In the genomic region with DNA sequence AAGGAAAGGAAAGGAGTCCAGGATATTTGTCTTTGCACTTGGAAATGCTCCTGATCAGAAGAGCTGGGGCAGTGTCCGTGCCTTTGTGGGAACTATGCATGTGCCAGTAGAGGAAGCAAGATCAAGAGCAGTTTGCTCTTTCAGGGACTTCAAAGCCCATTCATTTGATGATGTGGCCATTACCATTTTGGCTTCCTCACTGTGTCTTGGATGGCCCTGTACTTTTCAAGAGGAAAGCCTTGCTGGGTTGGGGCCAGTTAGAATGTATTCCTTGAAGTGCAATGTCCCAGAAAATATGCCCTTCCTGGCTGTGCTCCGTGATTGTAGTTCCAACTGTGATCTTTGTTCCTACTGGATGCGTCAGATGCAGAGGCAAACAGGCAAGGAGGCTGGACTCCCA, we compare ENCODE assay signal across 20 mouse cellular contexts.
DNase-seq lines count a peak whose midpoint lies in the region; ATAC-seq and TF ChIP-seq lines count a peak whose summit lies in the region.
"Had no signal": no experiment of that assay in that cellular context is flagged by ENCODE, and none has a peak within 500 bp of the region (broad histone marks: within the 10 kb centered on the region; RNA-seq: fewer than 3 reads in every experiment).

No protein-coding gene starts in this region.

- TF ChIP-seq CTCF in left cerebral cortex, adult 2 months (IDR thresholded peaks at IDR 0.05): no peak
- no peak for TF ChIP-seq CTCF in forebrain, postnatal 0 days (IDR thresholded peaks at IDR 0.05; ENCODE audit: low read depth)

- no peaks in the 10 kb centered on the region for H3K27me3 ChIP-seq in forebrain, embryonic 15.5 days
- no peaks in the 10 kb centered on the region for H3K27me3 ChIP-seq in forebrain, embryonic 12.5 days
- H3K27me3 ChIP-seq in forebrain, postnatal 0 days (ENCODE audit: insufficient read depth, low read length): no peaks in the 10 kb centered on the region
- H3K27me3 ChIP-seq: liver, embryonic 13.5 days; neural tube, embryonic 12.5 days had no signal

- DNase-seq in left cerebral cortex, adult 2 months (ENCODE audit: extremely low spot score in 1 of 2, low spot score in 2 of 2): peak in 1 of 2 experiments; percentile 19
- no peak for DNase-seq in left cerebral cortex, adult 11 months (ENCODE audit: low spot score)
- peak; percentile 51 for DNase-seq in ES-E14 (ENCODE audit: low read depth, low spot score)
- peak; percentile 61 for DNase-seq in forebrain, postnatal 0 days
- no peak for DNase-seq in adrenal gland, postnatal 10 days
- no peak for DNase-seq in lung, postnatal 4 days
- DNase-seq: B cell, adult 2 months; cerebellum, adult 2 months; embryo, embryonic 11 days; heart, postnatal 14 days; kidney, postnatal 25 days; liver, embryonic 13.5 days; lung, postnatal 10 days; retina, postnatal 1 day had no signal

- peak; percentile 67 for ATAC-seq in forebrain, embryonic 15.5 days (replicated peaks)
- no peak for ATAC-seq in forebrain, embryonic 12.5 days (ENCODE audit: low FRiP score)
- peak; percentile 84 for ATAC-seq in forebrain, postnatal 0 days
- ATAC-seq: intestine, postnatal 0 days had no signal

- no peak overlapping the region for H3K9ac ChIP-seq in forebrain, embryonic 15.5 days (replicated peaks)
- no peak overlapping the region for H3K9ac ChIP-seq in forebrain, embryonic 12.5 days
- H3K9ac ChIP-seq in ES-E14 (ENCODE audit: insufficient read depth, low read depth, low read length, poor library complexity, severe bottlenecking): no peak overlapping the region
- no peak overlapping the region for H3K9ac ChIP-seq in forebrain, postnatal 0 days
- H3K9ac ChIP-seq: liver, embryonic 13.5 days; neural tube, embryonic 12.5 days had no signal

- H3K36me3 ChIP-seq in forebrain, embryonic 15.5 days: no peaks in the 10 kb centered on the region
- no peaks in the 10 kb centered on the region for H3K36me3 ChIP-seq in forebrain, embryonic 12.5 days (replicated peaks)
- no peaks in the 10 kb centered on the region for H3K36me3 ChIP-seq in ES-E14 (ENCODE audit: control insufficient read depth, insufficient read depth, low read length, poor library complexity, severe bottlenecking)
- H3K36me3 ChIP-seq in forebrain, postnatal 0 days (ENCODE audit: insufficient read depth): no peaks in the 10 kb centered on the region
- H3K36me3 ChIP-seq: G1E; limb, embryonic 10.5 days; liver, embryonic 13.5 days; neural tube, embryonic 12.5 days had no signal

- 34% methylated on average over 3 of the region's 3 CpGs for WGBS in forebrain, embryonic 15.5 days
- 61% methylated on average over 3 of the region's 3 CpGs for WGBS in forebrain, embryonic 12.5 days
- WGBS in forebrain, postnatal 0 days: 33% methylated on average over 3 of the region's 3 CpGs

- no peaks in the 10 kb centered on the region for H3K9me3 ChIP-seq in forebrain, embryonic 15.5 days
- H3K9me3 ChIP-seq in forebrain, embryonic 12.5 days: no peaks in the 10 kb centered on the region
- H3K9me3 ChIP-seq in ES-E14 (ENCODE audit: control insufficient read depth, insufficient read depth, low read depth, low read length): no peaks in the 10 kb centered on the region
- H3K9me3 ChIP-seq in forebrain, postnatal 0 days (ENCODE audit: low read length): no peaks in the 10 kb centered on the region
- H3K9me3 ChIP-seq: G1E; limb, embryonic 10.5 days; liver, embryonic 13.5 days; neural tube, embryonic 12.5 days had no signal

- intact Hi-C loops in left cerebral cortex, adult 2 months (cut with DNase I): no loop called here

- H3K27ac ChIP-seq in forebrain, embryonic 15.5 days (replicated peaks): no peak overlapping the region
- H3K27ac ChIP-seq in forebrain, embryonic 12.5 days: no peak overlapping the region
- peak overlapping the region; percentile 71; the same call in 1 of the 2 replicates for H3K27ac ChIP-seq in left cerebral cortex, adult 2 months
- H3K27ac ChIP-seq in ES-E14 (ENCODE audit: insufficient read depth, low read depth, low read length, poor library complexity, severe bottlenecking): no peak overlapping the region
- no peak overlapping the region for H3K27ac ChIP-seq in forebrain, postnatal 0 days (ENCODE audit: low read depth, low read length)
- H3K27ac ChIP-seq: limb, embryonic 10.5 days; liver, embryonic 13.5 days; neural tube, embryonic 12.5 days had no signal

- H3K4me2 ChIP-seq in forebrain, embryonic 15.5 days (replicated peaks): no peak overlapping the region
- H3K4me2 ChIP-seq in forebrain, embryonic 12.5 days: no peak overlapping the region
- H3K4me2 ChIP-seq in forebrain, postnatal 0 days (ENCODE audit: low read depth): no peak overlapping the region
- H3K4me2 ChIP-seq: liver, embryonic 13.5 days; neural tube, embryonic 12.5 days had no signal

- in situ Hi-C loops in ES-E14 (cut with MboI; ENCODE audit: low sequenced_read_pairs in 2 of 2, unreplicated experiment in 2 of 2): no loop called here

- H3K4me3 ChIP-seq in forebrain, embryonic 15.5 days: no peak overlapping the region
- no peak overlapping the region for H3K4me3 ChIP-seq in forebrain, embryonic 12.5 days (replicated peaks)
- H3K4me3 ChIP-seq in left cerebral cortex, adult 2 months: no peak overlapping the region
- no peak overlapping the region for H3K4me3 ChIP-seq in ES-E14 (ENCODE audit: insufficient read depth in 1 of 2, low read depth in 1 of 2, low read length in 2 of 2, poor library complexity in 1 of 2, severe bottlenecking in 1 of 2)
- no peak overlapping the region for H3K4me3 ChIP-seq in forebrain, postnatal 0 days (ENCODE audit: low read depth, low read length)
- H3K4me3 ChIP-seq: limb, embryonic 10.5 days; liver, embryonic 13.5 days; neural tube, embryonic 12.5 days had no signal

- H3K4me1 ChIP-seq in forebrain, embryonic 15.5 days: no peaks in the 10 kb centered on the region
- H3K4me1 ChIP-seq in forebrain, embryonic 12.5 days: no peaks in the 10 kb centered on the region
- H3K4me1 ChIP-seq in ES-E14 (ENCODE audit: control insufficient read depth in 2 of 2, insufficient read depth in 2 of 2, low read length in 2 of 2, poor library complexity in 1 of 2): no peaks in the 10 kb centered on the region; a peak in 1 of 4 replicates
- no peaks in the 10 kb centered on the region for H3K4me1 ChIP-seq in forebrain, postnatal 0 days (ENCODE audit: insufficient read depth)
- H3K4me1 ChIP-seq: limb, embryonic 10.5 days; liver, embryonic 13.5 days; neural tube, embryonic 12.5 days had no signal

TF ChIP-seq in ES-E14, 5 proteins besides CTCF, POLR2A, EP300 and RAD21:
- TF ChIP-seq MAFK (IDR thresholded peaks at IDR 0.05; ENCODE audit: insufficient read depth, low read depth, low read length) (no peak), ZC3H11A (IDR thresholded peaks at IDR 0.05; ENCODE audit: borderline replicate concordance, low read depth, low read length) (no peak), HCFC1 (IDR thresholded peaks at IDR 0.05; ENCODE audit: borderline replicate concordance, insufficient read depth, low read length) (no peak), ZNF384 (IDR thresholded peaks at IDR 0.05; ENCODE audit: low read depth, low read length) (no peak), CHD2 (IDR thresholded peaks at IDR 0.05; ENCODE audit: low read depth, low read length) (no peak)

Comparison
In these comparisons a context has a peak if more than half of its experiments do, and no peak if none do; other contexts are left out.
1. DNase-seq: peak in ES-E14 (single experiment) and forebrain, postnatal 0 days (single experiment); none in left cerebral cortex, adult 11 months (single experiment), adrenal gland, postnatal 10 days (single experiment) and lung, postnatal 4 days (0 of 2).